Mouse (Mus musculus): Measurements from ENCODE around the gene Hus1b.

DNA sequence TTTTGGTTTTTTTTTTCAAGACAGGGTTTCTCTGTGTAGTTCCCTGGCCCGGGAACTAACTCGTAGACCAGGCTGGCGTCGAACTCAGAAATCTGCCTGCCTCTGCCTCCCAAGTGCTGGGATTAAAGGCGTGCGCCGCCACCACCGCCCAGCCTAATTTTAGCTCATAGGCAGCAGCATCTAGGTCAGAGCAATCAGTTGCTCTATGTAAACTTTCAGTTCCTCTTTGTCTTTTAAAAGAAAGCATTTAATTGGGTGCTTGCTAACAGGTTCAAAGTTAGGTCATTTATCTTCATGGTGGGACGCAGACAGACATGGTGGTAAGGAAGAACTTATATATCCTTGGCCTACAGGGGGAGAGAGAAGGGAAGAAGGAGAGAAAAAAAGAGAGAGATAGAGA is 1.6 kb upstream of the Hus1b start:
- TF ChIP-seq CTCF (IDR thresholded peaks at IDR 0.05; ENCODE audit: extremely low read depth, insufficient read depth, low read length) (no peak), POLR2A (IDR thresholded peaks at IDR 0.05; ENCODE audit: extremely low read depth, insufficient read depth, low read length) (no peak)

Measured in cortical plate, adult 2 months (tissue).